Mouse (Mus musculus): ENCODE measurements around the gene Cabp1.

Gene Cabp1

DNA sequence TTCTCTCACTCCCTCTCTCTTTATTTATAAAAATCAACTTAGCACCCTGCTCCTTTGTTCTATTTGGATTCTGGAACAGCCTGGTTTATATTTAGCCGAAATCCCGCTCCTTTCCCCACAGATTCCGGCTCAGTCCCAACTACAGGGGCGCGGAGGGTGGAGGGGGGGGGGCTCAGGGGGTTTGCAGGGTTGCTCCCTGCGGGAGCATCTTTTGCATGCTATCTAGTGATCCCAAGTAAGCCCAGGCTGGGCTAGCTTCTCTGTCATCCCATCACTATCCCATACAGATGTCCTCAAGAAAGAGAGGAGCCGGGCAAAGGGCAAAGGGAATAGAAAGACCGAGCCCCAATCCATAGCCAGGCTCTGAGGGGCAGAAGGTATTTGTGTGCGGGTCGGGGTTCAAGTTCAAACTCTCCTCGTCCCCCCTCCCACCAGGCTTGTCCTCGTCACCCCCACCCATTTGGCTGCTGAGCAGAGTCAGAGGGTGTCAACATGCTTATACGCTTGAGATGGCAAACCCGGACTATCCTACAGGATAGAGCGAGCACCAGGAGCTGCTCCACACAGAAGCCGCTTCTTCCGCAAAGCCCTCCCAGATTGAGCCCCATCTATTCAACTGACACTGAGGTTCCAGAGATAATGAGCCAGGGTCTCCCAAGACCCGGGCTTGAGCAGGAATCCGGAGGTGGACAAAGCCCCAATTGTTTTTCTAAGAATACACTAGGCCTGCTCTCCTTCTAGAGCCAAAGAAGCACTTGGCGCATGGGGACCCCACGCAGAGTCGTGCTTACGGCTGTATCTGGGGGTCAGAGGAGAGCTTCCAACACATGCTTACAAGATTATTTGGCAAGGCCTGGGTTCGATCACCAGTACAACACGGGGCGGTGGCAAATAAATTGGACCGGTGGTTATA, 21.3 kb upstream of the Cabp1 start:
- in situ Hi-C loops (cut with MboI; ENCODE audit: low pct_unique_long_range_greater_than_20kb in 1 of 2, low sequenced_read_pairs in 2 of 2, unreplicated experiment in 1 of 2): loop anchor here in 1 of 2 experiments (5.0 kb wide), 1 partner anchor 48 kb away; no protein-coding TSS in a partner anchor

DNA sequence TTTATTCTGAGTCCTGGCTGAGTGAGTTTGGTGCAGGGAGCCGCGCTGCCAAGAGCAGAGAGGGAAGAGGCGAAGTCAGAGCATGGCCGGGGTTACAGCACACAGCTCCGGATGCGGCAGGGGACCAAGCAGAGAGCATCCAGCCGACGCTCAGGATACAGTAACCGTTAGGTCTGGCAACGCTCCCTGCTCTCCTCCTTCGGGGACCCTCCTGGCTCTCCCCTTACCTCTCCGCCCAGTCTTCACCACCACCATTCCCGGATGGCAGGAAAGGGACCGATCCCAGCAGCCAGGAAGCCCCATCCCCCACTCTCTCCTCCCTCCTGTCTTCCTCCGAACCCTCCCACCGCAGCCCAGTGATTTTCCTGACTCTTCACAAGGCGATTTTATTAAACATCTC, 20.7 kb upstream of the Cabp1 start:
- in situ Hi-C loops (cut with MboI; ENCODE audit: low pct_unique_long_range_greater_than_20kb in 1 of 2, low sequenced_read_pairs in 2 of 2, unreplicated experiment in 1 of 2): loop anchor here in 1 of 2 experiments (5.0 kb wide), 1 partner anchor 48 kb away; no protein-coding TSS in a partner anchor

DNA sequence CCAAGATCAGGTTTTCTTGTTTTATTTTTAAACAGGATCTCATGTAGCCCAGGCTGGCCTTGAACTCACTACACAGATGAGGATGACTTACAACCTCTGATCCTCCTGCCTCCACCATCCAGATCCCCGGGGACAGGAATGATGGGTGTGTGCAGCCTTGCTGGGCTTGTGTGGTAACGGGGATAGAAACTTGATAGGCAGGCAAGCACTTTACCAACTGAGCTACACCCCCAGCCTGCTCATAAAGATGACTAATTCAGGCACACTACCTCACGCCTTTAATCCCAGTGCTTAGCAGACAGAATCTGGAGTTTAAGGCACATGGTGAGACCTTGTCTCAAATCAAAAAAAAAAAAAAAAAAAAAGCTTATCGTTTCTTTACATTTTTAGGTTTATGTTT, 18.7 kb upstream of the Cabp1 start:
- in situ Hi-C loops (cut with MboI; ENCODE audit: low pct_unique_long_range_greater_than_20kb in 1 of 2, low sequenced_read_pairs in 2 of 2, unreplicated experiment in 1 of 2): no loop called here

DNA sequence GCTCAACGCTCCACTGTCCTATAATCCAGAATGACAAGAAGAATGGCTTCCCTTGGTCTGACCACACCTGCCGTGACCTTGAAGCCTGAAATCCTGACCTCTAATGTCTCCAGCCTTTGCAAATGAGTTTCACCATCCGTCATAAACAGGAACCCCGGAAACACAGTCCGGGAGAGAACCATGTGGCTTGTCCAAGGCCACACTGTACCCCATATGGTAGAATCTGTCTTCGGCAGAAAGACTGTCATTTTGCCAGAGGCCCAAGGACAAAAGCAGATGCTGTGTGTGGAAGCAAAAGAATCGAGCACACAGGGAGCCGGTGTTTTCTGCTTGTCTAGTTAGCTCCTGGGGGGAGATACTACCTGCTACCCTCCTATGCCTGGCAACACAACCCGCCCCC, 18.3 kb upstream of the Cabp1 start:
- in situ Hi-C loops (cut with MboI; ENCODE audit: low pct_unique_long_range_greater_than_20kb in 1 of 2, low sequenced_read_pairs in 2 of 2, unreplicated experiment in 1 of 2): no loop called here

DNA sequence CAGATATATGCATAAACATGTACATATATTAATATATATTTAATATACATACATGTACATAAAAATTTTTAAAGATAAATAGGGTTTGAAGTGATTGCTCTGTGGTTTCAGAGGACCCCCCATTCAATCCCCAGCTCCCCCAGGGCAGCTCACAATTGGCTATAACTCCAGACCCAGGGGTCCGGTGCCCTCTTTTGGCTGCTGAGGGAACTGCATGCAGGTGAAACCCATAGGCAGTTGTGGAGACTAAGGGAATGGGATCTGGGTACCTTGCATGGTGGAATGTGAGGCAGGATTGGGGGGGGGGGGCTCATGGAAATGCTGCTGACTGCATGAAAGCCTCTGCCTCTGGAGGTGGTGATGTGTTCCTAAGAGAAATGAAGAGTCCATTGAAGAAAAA, 16.2 kb upstream of the Cabp1 start:
- in situ Hi-C loops (cut with MboI; ENCODE audit: low pct_unique_long_range_greater_than_20kb in 1 of 2, low sequenced_read_pairs in 2 of 2, unreplicated experiment in 1 of 2): no loop called here

DNA sequence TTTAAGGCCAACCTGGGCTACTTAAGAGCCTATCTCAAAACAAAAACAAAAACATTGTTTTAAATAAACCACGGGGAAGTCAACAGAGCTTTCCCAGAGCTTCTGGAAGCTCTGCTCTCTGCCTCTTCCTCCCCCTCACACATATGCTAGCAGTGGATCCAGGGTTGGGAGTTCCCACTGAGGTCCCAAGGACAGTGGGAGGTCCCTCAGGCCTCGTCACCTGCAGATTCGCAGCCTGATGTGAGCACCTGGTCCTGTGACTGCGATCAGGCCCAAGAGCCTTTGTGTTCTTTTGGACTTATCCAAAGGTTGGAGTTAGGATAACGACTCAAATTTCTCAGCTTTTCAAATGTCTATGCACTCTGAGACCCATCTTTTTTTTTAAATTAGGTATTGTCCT, 14.4 kb upstream of the Cabp1 start:
- in situ Hi-C loops (cut with MboI; ENCODE audit: low pct_unique_long_range_greater_than_20kb in 1 of 2, low sequenced_read_pairs in 2 of 2, unreplicated experiment in 1 of 2): no loop called here

DNA sequence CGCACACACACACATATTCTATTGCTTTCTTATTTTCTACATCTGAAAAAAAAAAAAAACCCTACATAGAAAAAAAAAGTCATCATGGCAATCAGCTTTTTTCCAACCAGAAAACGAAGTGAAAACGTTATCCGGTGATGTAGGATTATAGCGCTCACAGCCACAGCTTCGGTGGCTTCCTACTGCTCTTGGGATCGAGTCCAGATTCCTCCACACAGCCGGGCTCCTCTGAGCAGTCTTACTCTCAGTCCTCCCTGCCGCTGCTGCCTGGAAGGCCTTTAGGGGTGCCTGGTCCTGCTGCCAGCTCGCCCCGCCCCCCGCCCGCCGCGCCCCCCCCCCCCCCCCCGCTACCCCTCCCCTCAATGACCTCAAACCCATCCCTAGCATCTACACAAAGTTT, 13.7 kb upstream of the Cabp1 start:
- in situ Hi-C loops (cut with MboI; ENCODE audit: low pct_unique_long_range_greater_than_20kb in 1 of 2, low sequenced_read_pairs in 2 of 2, unreplicated experiment in 1 of 2): no loop called here

DNA sequence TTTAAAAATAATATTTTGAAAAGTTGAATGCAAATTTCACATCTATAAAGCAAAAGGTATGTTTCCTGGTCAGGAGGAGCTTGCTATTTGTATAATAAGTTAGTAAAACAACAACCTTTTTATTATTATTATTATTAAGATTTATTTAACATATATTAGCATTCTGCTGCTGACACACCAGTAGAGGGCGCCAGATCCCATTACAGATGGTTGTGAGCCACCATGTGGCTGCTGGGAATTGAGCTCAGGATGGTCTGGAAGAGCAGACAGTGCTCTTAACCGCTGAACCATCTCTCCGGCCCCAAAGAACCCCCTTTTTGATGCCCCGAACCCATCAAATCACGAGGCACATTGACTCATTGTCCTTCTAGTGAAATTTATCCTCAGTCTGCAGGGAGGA, 13.1 kb upstream of the Cabp1 start:
- in situ Hi-C loops (cut with MboI; ENCODE audit: low pct_unique_long_range_greater_than_20kb in 1 of 2, low sequenced_read_pairs in 2 of 2, unreplicated experiment in 1 of 2): no loop called here

DNA sequence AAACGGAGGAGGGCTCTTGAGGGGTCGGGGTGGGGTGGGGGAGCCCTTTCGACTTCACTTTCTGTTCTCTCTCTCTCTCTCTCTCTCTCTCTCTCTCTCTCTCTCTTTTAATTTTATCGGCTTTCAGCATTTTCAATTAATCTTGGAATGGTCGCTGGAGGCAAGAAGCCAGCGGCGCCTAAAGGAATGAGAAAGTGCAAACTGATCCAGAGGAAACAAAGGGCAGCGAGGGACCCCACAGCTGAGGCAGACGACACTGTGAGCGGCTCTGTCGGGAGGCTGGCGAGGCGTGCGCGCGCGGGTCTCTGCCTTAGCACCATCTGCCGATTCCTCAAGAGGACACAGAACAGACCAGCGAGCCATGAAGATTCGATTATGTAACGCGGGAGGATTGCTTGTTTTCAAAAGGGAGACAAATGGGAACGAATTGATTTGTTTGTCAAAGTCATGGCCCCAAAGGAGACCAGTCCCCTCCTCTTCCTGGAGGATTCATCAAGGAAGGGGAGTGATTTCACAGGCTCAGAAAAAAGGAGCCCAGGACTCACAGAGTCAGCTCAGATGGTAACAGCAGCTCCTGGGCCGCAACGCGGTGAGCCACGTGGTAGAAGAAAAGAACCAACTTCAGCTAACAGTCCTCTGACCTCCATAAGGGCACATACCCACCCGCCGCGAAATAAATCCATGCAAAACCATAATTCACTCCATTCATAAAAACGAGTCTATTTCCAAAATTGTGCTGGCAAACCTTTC, 10.6 kb upstream of the Cabp1 start:
- in situ Hi-C loops (cut with MboI; ENCODE audit: low pct_unique_long_range_greater_than_20kb in 1 of 2, low sequenced_read_pairs in 2 of 2, unreplicated experiment in 1 of 2): no loop called here

DNA sequence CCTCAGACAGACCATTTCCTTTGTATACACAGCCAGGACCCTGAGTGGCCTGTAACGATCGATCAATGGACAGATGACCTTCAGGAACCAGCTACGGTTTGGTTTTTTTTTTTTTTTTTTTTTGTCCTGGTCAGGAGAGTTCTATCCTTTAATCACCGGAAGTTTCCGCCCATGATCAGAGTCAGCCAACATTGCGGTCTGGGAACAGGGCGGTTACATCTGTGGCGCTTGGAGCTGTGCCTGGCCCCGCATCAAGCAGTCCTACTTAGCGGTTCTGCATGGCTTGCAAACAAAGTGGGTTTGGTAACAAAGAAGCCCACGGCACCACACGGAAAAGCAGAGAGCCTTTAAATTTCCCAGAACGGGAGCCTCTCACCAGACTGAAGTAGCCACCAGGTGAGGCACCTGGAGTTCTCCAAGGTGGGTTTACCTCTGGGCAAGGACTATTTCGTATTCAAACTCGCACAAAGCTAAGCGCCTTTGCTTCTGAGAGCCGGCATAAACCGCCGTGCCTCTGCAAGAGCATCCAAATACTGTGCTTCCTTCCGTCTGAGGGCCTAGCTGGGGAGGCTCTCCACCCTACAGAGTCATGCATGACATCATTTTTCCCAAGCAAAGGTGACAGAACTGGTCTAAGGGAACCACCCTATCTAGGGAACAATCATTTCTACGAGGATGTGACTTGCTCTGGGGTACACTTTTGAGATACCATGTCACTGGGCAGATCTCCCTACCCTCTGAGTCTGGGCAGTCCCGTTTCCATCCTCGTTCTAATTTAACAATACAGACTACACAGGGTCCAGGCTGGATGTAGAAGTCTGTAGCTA, 9.8 kb upstream of the Cabp1 start:
- in situ Hi-C loops (cut with MboI; ENCODE audit: low pct_unique_long_range_greater_than_20kb in 1 of 2, low sequenced_read_pairs in 2 of 2, unreplicated experiment in 1 of 2): no loop called here

DNA sequence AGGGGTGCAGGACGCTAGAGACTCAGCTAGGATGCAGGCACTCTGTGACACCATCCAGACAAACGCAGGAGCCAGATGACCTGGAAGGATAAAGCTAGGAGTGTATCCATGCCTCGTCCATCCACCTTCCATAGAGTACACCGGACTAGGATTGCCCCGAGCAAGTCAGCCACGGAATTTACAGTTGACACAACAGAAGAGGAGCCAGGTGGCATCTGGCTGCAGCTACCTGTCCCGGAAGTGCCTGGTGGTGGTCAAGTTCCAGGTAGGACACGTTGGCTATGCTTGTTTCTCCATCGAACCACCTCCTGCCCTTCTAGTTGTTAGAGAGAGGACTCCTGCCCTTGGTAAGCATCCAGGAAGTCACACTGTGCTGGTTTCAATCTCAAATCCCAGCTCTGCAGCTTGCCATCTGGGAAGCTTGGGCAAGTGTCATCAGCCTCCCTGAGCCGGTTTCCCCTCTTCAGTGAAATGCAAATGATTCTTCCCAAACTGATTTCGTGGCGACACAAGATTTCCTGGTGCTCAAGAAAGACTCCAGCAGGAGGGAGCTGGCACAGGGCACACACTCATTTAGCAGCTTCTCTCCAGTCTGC, 543 bp upstream of the Cabp1 start:
- in situ Hi-C loops (cut with MboI; ENCODE audit: low pct_unique_long_range_greater_than_20kb in 1 of 2, low sequenced_read_pairs in 2 of 2, unreplicated experiment in 1 of 2): no loop called here

DNA sequence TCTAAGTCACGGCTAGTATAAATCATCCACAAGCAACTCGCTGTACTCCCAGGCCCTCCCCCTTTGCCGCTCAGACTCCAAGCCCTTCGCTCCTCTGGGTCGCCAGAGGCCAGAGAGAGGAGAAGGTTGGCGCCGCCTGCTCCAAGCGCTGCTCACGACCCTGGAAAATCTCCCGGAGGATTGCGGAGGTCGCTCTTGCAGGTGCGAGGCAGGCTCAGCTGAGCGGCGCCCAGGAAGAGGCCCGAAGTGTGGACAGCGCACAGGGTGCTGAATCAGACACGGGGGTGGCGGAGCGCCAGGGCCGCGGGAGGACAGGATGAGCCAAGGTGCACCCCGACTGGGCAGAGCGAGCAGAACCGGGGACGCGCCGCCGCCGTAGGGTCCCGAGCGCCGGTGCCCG, 955 bp downstream of the Cabp1 start:
- in situ Hi-C loops (cut with MboI; ENCODE audit: low pct_unique_long_range_greater_than_20kb in 1 of 2, low sequenced_read_pairs in 2 of 2, unreplicated experiment in 1 of 2): no loop called here

DNA sequence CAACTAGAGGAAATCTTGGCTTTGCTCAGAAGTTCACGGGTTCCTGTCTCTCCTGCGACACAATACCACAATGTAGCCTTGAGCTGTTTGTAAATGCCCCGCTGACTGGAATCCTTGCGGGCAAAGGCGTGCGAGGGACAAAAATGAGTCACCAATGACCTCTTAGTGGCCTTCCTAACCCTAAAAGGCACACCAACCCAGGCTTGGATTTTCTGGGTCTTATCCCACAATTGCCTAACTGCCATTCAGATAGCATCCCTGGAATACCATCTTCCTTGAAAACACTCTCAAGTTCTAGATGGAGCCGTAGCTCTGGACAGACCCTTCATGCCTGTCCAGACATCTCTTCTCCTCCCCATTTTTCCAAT, 1.4 kb downstream of the Cabp1 start:
- in situ Hi-C loops (cut with MboI; ENCODE audit: low pct_unique_long_range_greater_than_20kb in 1 of 2, low sequenced_read_pairs in 2 of 2, unreplicated experiment in 1 of 2): no loop called here

DNA sequence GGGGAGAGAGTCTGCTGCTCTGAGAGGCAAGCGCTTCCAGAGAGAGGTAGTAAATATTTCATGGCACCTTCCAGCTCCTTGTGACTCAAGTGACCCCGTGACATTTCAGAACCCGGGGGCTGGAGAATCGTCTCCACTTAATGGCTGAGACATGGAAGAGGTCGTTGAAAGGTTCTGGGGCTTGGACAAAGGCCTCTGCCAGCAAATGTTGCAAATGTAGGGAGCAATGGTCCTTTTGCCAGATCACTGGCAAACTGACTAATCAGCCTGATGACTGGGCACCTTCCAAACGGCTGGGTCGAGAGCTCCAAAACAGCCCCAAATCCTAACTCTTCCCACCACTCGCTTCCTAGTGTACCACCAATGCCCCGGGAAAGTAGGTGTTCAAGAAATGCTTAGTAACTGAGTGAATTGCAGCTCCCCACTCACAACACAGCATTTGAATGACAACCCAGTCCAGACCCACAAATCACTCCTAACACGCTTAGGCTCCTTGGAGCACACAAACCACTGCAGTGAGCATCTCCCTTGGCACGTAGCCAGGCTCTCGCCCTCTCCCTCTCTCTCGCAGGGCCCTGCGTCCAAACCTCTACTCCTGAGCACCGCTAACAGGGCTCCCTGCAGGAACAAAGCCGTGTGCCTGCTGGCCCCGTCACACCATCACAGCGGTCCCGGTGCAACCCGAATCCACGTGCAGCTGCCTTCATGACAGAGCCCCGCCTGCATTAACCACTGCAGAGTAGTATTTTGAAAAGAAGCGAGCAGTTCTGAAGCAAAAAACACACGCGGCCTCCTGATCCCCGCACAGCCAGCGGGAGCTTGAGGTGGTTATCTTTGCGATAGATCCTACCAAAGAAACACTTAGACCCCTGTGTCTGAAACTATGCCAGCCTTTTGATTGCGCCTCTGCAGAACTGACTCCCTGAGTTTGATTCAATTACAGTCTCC, 2.0 kb downstream of the Cabp1 start:
- in situ Hi-C loops (cut with MboI; ENCODE audit: low pct_unique_long_range_greater_than_20kb in 1 of 2, low sequenced_read_pairs in 2 of 2, unreplicated experiment in 1 of 2): no loop called here

DNA sequence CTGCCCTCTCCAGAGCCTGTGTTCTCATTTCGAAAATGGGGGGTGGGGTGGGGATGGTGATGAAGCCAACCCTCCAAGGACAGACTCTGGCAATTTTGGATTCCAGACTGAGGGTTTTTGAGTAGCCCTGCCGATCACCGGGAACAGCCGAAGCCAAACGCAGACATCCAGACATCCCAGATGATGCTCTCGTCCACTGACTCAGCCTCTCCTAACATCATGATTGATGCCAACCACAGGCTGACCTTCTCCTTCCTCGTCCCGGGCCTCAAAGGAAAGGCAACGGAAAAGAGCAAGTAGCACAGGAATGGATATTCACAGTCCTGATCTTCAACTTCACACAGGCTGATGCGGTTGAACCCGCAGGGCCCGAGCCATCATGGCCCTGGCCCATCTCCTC, 4.1 kb downstream of the Cabp1 start:
- in situ Hi-C loops (cut with MboI; ENCODE audit: low pct_unique_long_range_greater_than_20kb in 1 of 2, low sequenced_read_pairs in 2 of 2, unreplicated experiment in 1 of 2): no loop called here

DNA sequence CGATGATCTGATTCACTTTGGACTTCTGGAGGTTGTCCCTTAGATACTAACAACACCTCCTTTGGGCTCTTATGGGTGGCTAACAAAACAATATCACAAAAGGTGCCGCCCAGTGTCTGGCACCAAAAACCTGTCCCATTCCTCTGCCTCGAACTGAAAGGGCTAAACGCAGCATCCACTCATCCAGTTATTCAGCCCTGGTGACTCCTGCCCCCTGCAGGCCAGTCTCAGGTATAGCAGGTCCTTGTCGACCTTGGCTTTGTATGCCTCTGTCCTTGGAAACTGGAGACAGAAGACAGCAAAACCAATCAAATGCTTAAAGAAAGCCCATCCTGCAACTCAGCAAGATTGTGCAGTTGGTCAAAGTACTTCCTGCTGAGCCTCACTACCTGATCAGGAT, 5.4 kb downstream of the Cabp1 start:
- in situ Hi-C loops (cut with MboI; ENCODE audit: low pct_unique_long_range_greater_than_20kb in 1 of 2, low sequenced_read_pairs in 2 of 2, unreplicated experiment in 1 of 2): no loop called here

DNA sequence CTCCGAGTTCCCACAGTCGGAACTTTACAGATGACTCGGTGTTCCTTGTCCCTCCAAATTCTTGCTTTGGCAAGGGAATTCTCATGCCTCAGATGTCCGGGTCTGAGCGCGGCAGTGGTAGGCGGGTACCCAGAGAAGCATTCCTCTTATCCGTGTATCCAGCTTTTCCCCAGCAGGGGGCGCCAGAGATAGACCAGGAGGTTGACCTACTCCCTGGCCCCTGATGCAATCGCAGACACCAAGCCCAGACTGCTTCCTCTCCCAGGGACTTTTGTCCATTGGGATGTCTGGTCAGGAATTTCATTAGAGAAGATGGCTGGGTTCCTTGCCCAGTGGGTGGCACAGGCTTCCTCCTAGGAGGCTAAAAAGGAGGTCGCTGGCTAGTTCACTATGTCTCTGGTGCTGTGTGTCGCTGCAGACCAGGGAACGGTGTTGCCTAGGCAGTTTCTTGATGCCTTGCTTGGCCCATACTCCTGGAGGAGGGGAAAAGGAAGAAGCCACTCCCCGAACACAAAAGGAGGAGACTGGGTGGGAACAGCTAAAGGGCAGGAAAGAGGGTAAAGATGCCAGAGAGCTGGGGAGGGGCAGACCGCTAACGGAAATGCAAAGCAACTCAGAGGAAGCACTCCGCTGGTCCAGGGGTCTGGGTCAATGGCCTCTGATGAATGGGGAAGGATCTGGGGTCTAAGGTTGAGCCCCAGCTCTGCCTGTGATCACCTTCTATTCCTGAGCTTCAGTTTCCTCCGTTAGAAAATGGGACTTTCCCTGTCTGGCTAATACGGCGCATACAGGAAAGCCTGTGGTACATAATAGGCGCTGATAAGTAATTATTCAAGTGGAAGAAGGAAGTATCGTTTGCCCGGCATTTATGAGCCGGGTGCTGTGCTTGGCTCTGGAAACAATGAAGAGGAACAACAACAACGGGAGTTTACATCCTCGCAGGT, 6.7 kb downstream of the Cabp1 start:
- in situ Hi-C loops (cut with MboI; ENCODE audit: low pct_unique_long_range_greater_than_20kb in 1 of 2, low sequenced_read_pairs in 2 of 2, unreplicated experiment in 1 of 2): no loop called here

Measured in mouse embryonic stem cell (cell line).